In the genomic region with DNA sequence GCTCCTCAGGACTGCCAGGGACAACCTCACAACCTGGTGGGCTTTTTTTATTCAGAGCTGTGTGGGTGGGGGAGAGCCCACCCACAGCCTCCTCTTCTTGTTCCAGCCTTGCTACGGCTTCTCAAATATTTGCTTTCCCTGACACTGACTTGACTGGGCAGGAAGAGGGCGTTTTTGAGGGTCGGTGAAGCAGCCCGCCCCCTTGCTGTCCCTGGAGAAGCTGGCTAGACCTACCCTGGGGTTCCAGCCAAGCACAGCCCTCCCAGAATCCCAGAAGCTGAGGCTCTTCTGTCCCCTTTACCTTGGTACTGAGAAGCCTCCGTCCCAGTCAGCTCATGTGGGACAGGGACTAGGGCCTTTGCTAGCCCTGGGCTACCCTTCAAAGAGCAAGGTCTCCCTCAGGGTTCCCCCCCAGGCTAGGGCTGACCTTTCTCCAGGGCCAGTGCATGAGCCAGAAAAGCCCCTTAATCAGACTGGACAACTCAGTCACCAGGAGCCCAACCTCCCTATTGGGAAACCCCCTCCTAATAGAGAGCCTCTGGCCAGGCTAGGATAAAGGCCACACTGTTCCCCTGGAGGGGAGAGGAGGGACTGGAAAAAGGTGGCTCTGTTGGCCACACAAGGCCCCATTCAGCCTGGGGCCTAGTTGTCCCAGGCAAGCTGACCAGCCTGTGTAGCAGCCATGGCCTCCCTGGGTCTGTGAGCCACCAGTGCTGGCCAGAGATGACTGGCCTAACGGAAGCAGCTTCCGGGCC, we compare ENCODE assay signal across 8 mouse cellular contexts. TPM values are rescaled to one million over a fixed set of nuclear protein-coding genes. Genes with fewer than 3 reads are reported as not detected.
DNase-seq lines count a peak whose midpoint lies in the region; ATAC-seq and TF ChIP-seq lines count a peak whose summit lies in the region.

No protein-coding gene starts in this region.

- no peak overlapping the region for H3K4me2 ChIP-seq in liver, embryonic 11.5 days
- H3K4me2 ChIP-seq in liver, postnatal 0 days (ENCODE audit: low read depth, low read length): no peak overlapping the region
- peak overlapping the region; percentile 90 for H3K4me2 ChIP-seq in hindbrain, embryonic 13.5 days
- peak overlapping the region; percentile 93 for H3K4me2 ChIP-seq in limb, embryonic 12.5 days

- ATAC-seq in liver, embryonic 11.5 days (replicated peaks; ENCODE audit: low FRiP score): no peak
- ATAC-seq in liver, postnatal 0 days: no peak
- no peak for ATAC-seq in hindbrain, embryonic 13.5 days (ENCODE audit: low FRiP score)
- ATAC-seq in limb, embryonic 12.5 days (ENCODE audit: insufficient number of reproducible peaks, insufficient read depth, low FRiP score, low TSS enrichment, low read depth): no peak
- no peak for ATAC-seq in monocyte, adult 5-6 weeks (replicated peaks; ENCODE audit: insufficient number of reproducible peaks, low FRiP score, low TSS enrichment, poor library complexity, severe bottlenecking)

- H3K9me3 ChIP-seq in liver, embryonic 11.5 days (ENCODE audit: control insufficient read depth, low read length): no peaks in the 10 kb centered on the region
- no peaks in the 10 kb centered on the region for H3K9me3 ChIP-seq in liver, postnatal 0 days (ENCODE audit: low read length)
- no peaks in the 10 kb centered on the region for H3K9me3 ChIP-seq in forebrain, embryonic 10.5 days
- H3K9me3 ChIP-seq in hindbrain, embryonic 13.5 days: no peaks in the 10 kb centered on the region
- H3K9me3 ChIP-seq in limb, embryonic 12.5 days: no peaks in the 10 kb centered on the region

- H3K4me3 ChIP-seq in liver, embryonic 11.5 days (ENCODE audit: low read depth, low read length): no peak overlapping the region
- H3K4me3 ChIP-seq in liver, postnatal 0 days (ENCODE audit: low read depth, low read length): no peak overlapping the region
- H3K4me3 ChIP-seq in forebrain, embryonic 10.5 days: peak overlapping the region; percentile 22; the same call in 1 of the 2 replicates
- H3K4me3 ChIP-seq in hindbrain, embryonic 13.5 days: peak overlapping the region; percentile 4; the same call in 1 of the 2 replicates
- 0 out of 2 replicates have a peak overlapping the region, but pooled peaks have one; percentile 3 for H3K4me3 ChIP-seq in limb, embryonic 12.5 days (replicated peaks)

- DNase-seq in liver, embryonic 11.5 days (ENCODE audit: low spot score): no peak
- no peak for DNase-seq in liver, postnatal 0 days
- no peak for DNase-seq in forebrain, embryonic 10.5 days (ENCODE audit: extremely low spot score, low spot score)
- no peak for DNase-seq in thymus, postnatal 4 days
- no peak for DNase-seq in testis, postnatal 14 days (ENCODE audit: low spot score)

- TF ChIP-seq CTCF in liver, postnatal 0 days (IDR thresholded peaks at IDR 0.05; ENCODE audit: low read depth): no peak

- peaks cover 25% of the 10 kb centered on the region for H3K4me1 ChIP-seq in liver, embryonic 11.5 days (replicated peaks; ENCODE audit: control insufficient read depth, insufficient read depth, low read length)
- peaks cover 6% of the 10 kb centered on the region; the same call in 1 of the 2 replicates for H3K4me1 ChIP-seq in liver, postnatal 0 days (ENCODE audit: insufficient read depth)
- peaks cover 65% of the 10 kb centered on the region for H3K4me1 ChIP-seq in forebrain, embryonic 10.5 days
- peaks cover 57% of the 10 kb centered on the region for H3K4me1 ChIP-seq in hindbrain, embryonic 13.5 days (replicated peaks)
- peaks cover 59% of the 10 kb centered on the region for H3K4me1 ChIP-seq in limb, embryonic 12.5 days (replicated peaks)

- TF ChIP-seq EP300 in liver, postnatal 0 days (IDR thresholded peaks at IDR 0.05; ENCODE audit: low read depth): no peak

- 56% methylated on average over 7 of the region's 7 CpGs for WGBS in liver, embryonic 11.5 days
- WGBS in liver, postnatal 0 days (ENCODE audit: insufficient replicate concordance): 54% methylated on average over 7 of the region's 7 CpGs
- WGBS in forebrain, embryonic 10.5 days: 44% methylated on average over 7 of the region's 7 CpGs
- WGBS in hindbrain, embryonic 13.5 days: 50% methylated on average over 7 of the region's 7 CpGs
- 56% methylated on average over 7 of the region's 7 CpGs for WGBS in limb, embryonic 12.5 days

- H3K9ac ChIP-seq in liver, embryonic 11.5 days (ENCODE audit: low read depth, low read length): no peak overlapping the region
- H3K9ac ChIP-seq in liver, postnatal 0 days (replicated peaks): no peak overlapping the region
- peak overlapping the region; percentile 99 for H3K9ac ChIP-seq in hindbrain, embryonic 13.5 days
- peak overlapping the region; percentile 44; the same call in 1 of the 2 replicates for H3K9ac ChIP-seq in limb, embryonic 12.5 days (replicated peaks)

- H3K27ac ChIP-seq in liver, embryonic 11.5 days (ENCODE audit: low read depth, low read length): peak overlapping the region; percentile 21; the same call in 1 of the 2 replicates
- no peak overlapping the region for H3K27ac ChIP-seq in liver, postnatal 0 days (ENCODE audit: low read depth)
- H3K27ac ChIP-seq in forebrain, embryonic 10.5 days: peak overlapping the region; percentile 74
- H3K27ac ChIP-seq in hindbrain, embryonic 13.5 days: peak overlapping the region; percentile 96
- peak overlapping the region; percentile 90 for H3K27ac ChIP-seq in limb, embryonic 12.5 days

- peaks cover 20% of the 10 kb centered on the region for H3K27me3 ChIP-seq in liver, embryonic 11.5 days (replicated peaks; ENCODE audit: control insufficient read depth, insufficient read depth, low read length)
- H3K27me3 ChIP-seq in liver, postnatal 0 days (ENCODE audit: insufficient read depth, low read length): peaks cover 14% of the 10 kb centered on the region
- H3K27me3 ChIP-seq in forebrain, embryonic 10.5 days (ENCODE audit: poor library complexity, severe bottlenecking): 0 out of 2 replicates have a peak, but pooled peaks cover 3% of the 10 kb centered on the region
- no peaks in the 10 kb centered on the region for H3K27me3 ChIP-seq in hindbrain, embryonic 13.5 days
- no peaks in the 10 kb centered on the region for H3K27me3 ChIP-seq in limb, embryonic 12.5 days

- H3K36me3 ChIP-seq in liver, embryonic 11.5 days (ENCODE audit: control insufficient read depth, insufficient read depth, low read length): peaks cover 10% of the 10 kb centered on the region; the same call in 1 of the 2 replicates
- H3K36me3 ChIP-seq in liver, postnatal 0 days (replicated peaks; ENCODE audit: insufficient read depth, low read length): no peaks in the 10 kb centered on the region
- H3K36me3 ChIP-seq in forebrain, embryonic 10.5 days (replicated peaks): peaks cover 74% of the 10 kb centered on the region
- H3K36me3 ChIP-seq in hindbrain, embryonic 13.5 days: peaks cover 58% of the 10 kb centered on the region
- peaks cover 68% of the 10 kb centered on the region for H3K36me3 ChIP-seq in limb, embryonic 12.5 days

RNA-seq across cellular contexts. Expression of gene Mtss1l, which starts 4.0 kb away (rescaled TPM):
- polyA plus RNA-seq in liver, embryonic 11.5 days (2014; fragmentation: Nextera tagmentation; extraction: Ambion mirVana): 4.9 and 5.9 TPM in 2 replicates
- 0.95 and 1.2 TPM in 2 replicates for polyA plus RNA-seq in liver, postnatal 0 days (2015; fragmentation: Nextera tagmentation; extraction: Ambion mirVana)
- 5.4 and 5.6 TPM in 2 replicates for polyA plus RNA-seq in forebrain, embryonic 10.5 days (2016; fragmentation: Nextera tagmentation; extraction: Ambion mirVana)
- 19.0 and 20.4 TPM in 2 replicates for polyA plus RNA-seq in hindbrain, embryonic 13.5 days (2015; fragmentation: Nextera tagmentation; extraction: Ambion mirVana)
- polyA plus RNA-seq in limb, embryonic 12.5 days (2016; fragmentation: Nextera tagmentation; extraction: Ambion mirVana): 11.8 and 19.2 TPM in 2 replicates
- 0.32 to 1.2 TPM (median 1.1 TPM) in 3 replicates for total RNA-seq in monocyte, adult 5-6 weeks (2017)

Comparison
In these comparisons a context has a peak if more than half of its experiments do, and no peak if none do; other contexts are left out.
1. H3K4me2 ChIP-seq: peak in hindbrain, embryonic 13.5 days (single experiment) and limb, embryonic 12.5 days (single experiment); none in liver, embryonic 11.5 days (single experiment) and liver, postnatal 0 days (single experiment).
2. H3K4me3 ChIP-seq: peak in forebrain, embryonic 10.5 days (single experiment), hindbrain, embryonic 13.5 days (single experiment) and limb, embryonic 12.5 days (single experiment); none in liver, embryonic 11.5 days (single experiment) and liver, postnatal 0 days (single experiment).
3. H3K9ac ChIP-seq: peak in hindbrain, embryonic 13.5 days (single experiment) and limb, embryonic 12.5 days (single experiment); none in liver, embryonic 11.5 days (single experiment) and liver, postnatal 0 days (single experiment).